Mouse (Mus musculus) kidney, embryonic 14.5 days (tissue): ENCODE data around the gene Olfr156. TPM values are rescaled to one million over a fixed set of nuclear protein-coding genes. Genes with fewer than 3 reads are reported as not detected.

Source experiments
- ATAC-seq: fragments of 200-750 bp; cut with Nextera tagmentation; 2 replicates; pipeline ENCODE4 v1.8.0; 2017; ENCODE audit warnings: moderate number of reproducible peaks, mild to moderate bottlenecking, moderate TSS enrichment, moderate library complexity; ENCODE audit not compliant: low FRiP score, low TSS enrichment
- H3K27ac ChIP-seq: fragments of 300-500 bp; sonication (generic); 2 replicates; pipeline ENCODE4 v1.5.1; 2014; ENCODE audit warnings: low read depth, mild to moderate bottlenecking, low read length, moderate library complexity, mixed read lengths
- H3K27me3 ChIP-seq: fragments of 300-500 bp; sonication (generic); 2 replicates; pipeline ENCODE4 v1.6.1; 2014; ENCODE audit warnings: mild to moderate bottlenecking, low read length; ENCODE audit not compliant: control insufficient read depth, insufficient read depth
- H3K36me3 ChIP-seq: fragments of 300-500 bp; sonication (generic); 2 replicates; pipeline ENCODE4 v1.6.1; 2014; ENCODE audit warnings: low read length, mixed read lengths; ENCODE audit not compliant: control insufficient read depth, insufficient read depth
- H3K4me1 ChIP-seq: fragments of 300-500 bp; sonication (generic); 2 replicates; pipeline ENCODE4 v1.6.1; 2014; ENCODE audit warnings: low read length, mixed read lengths; ENCODE audit not compliant: control insufficient read depth, insufficient read depth
- H3K4me2 ChIP-seq: fragments of 300-500 bp; sonication (generic); replicated peaks from 2 replicates; pipeline ENCODE4 v1.6.1; 2014; ENCODE audit warnings: low read depth, mild to moderate bottlenecking, low read length
- H3K4me3 ChIP-seq: fragments of 300-500 bp; sonication (generic); 2 replicates; pipeline ENCODE4 v1.5.1; 2014; ENCODE audit warnings: mild to moderate bottlenecking, low read length
- H3K9ac ChIP-seq: fragments of 300-500 bp; sonication (generic); 2 replicates; pipeline ENCODE4 v1.6.1; 2014; ENCODE audit warnings: low read depth, mild to moderate bottlenecking, low read length, moderate library complexity
- H3K9me3 ChIP-seq: fragments of 300-500 bp; sonication (generic); 2 replicates; pipeline ENCODE4 v1.6.1; 2016; ENCODE audit warnings: low read length; ENCODE audit not compliant: control insufficient read depth
- WGBS: fragments of 180-500 bp; shearing (Covaris S2); extraction: QIAGEN DNeasy Blood & Tissue Kit; methylation state at CpG from one replicate; pipeline ENCODE4 v1.1.7; 2014; 5-methylcytosine and 5-hydroxymethylcytosine counted together
- polyA plus RNA-seq: library from polyadenylated mRNA; unstranded; fragments of >200 nt; fragmentation: Nextera tagmentation; extraction: Ambion mirVana; gene quantifications from 2 replicates; pipeline ENCODE4 v1.2.1, GENCODE M21; 2014

Olfr156 gene
- polyA plus RNA-seq, 1 experiment from 2014 or later: not detected

DNA sequence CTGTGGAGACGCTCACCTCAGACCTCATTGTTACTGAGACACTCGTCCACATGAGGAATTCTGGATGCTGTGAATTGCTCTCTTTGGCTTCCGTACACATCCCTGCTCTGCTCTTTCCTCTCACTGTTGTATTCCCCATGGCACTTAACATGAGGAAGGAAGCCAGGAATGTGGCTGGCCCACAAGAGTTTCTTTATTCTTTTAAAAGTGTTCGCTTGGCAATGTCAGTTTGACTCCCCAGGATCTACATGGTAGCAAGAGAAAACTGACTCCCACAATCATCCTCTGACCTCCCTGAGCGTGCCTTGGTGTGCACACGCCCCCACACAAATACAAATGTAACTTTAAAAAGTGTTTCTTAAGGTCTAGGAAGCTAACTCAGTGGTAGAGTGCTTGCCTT lies 52.1 kb downstream of the Olfr156 start:
- Histone ChIP-seq H3K4me1 (no peaks in the 10 kb centered on the region), H3K9me3 (no peaks in the 10 kb centered on the region), H3K9ac (no peak overlapping the region), H3K4me3 (no peak overlapping the region), H3K27ac (no peak overlapping the region), H3K27me3 (no peaks in the 10 kb centered on the region), H3K36me3 (no peaks in the 10 kb centered on the region), H3K4me2 (no peak overlapping the region)
- 49% methylated on average over 6 of the region's 6 CpGs for WGBS
- ATAC-seq: no peak

DNA sequence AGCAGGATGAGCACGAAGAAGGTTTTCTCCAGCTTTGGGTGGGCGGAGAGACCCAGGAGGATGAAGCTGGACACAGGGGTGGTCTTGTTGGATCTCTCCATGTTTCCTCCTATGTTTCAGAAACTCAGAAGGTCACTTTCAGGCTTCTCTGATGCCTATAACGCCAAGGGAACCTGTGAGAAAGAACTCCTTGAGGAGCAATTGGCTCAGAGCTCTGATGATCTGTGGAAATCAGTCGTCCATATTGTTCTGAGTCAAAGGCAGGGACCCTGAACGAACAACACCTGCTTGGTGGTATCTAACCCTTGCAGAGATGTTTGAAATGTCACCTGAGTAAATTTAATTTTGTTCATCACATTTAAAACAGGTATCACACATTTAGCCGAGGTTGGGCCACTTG lies 52.8 kb downstream of the Olfr156 start, which contains the start of gene Olfr159:
TSS of gene Olfr159 (minus strand) at position 101 of the 400 bp plus-strand sequence.
- no peak within 1 kb of the TSS for H3K4me2 ChIP-seq
- no peak for ATAC-seq

More for the DNA sequence above, 52.8 kb downstream of the Olfr156 start, which contains the start of gene Olfr159:
- Histone ChIP-seq H3K4me1 (no peaks in the 10 kb centered on the region), H3K4me3 (no peak within 1 kb of the TSS), H3K27me3 (no peaks in the 10 kb centered on the region), H3K27ac (no peak within 1 kb of the TSS), H3K36me3 (no peaks in the 10 kb centered on the region), H3K9me3 (no peaks in the 10 kb centered on the region), H3K9ac (no peak within 1 kb of the TSS)
- 80% methylated on average over 6 of the region's 6 CpGs for WGBS

Other genes starting within 250 kb of the Olfr156 start
- gene Rgp1, start 245.2 kb downstream of the Olfr156 start, polyA plus RNA-seq: 27.9 and 34.4 TPM in 2 replicates
- gene Gba2, start 245.0 kb downstream of the Olfr156 start, polyA plus RNA-seq: 13.1 and 17.9 TPM in 2 replicates
- 0.63 and 1.0 TPM in 2 replicates for gene Msmp, start 239.4 kb downstream of the Olfr156 start, polyA plus RNA-seq
- 6.0 and 11.1 TPM in 2 replicates for gene Npr2, start 192.0 kb downstream of the Olfr156 start, polyA plus RNA-seq
- gene Spag8, start 170.3 kb downstream of the Olfr156 start, polyA plus RNA-seq: 0.93 and 1.3 TPM in 2 replicates
- gene Hint2, start 167.4 kb downstream of the Olfr156 start, polyA plus RNA-seq: 107 and 136 TPM in 2 replicates
- gene Tmem8b, start 154.9 kb downstream of the Olfr156 start, polyA plus RNA-seq: 2.6 and 3.2 TPM in 2 replicates
- gene Fam221b, start 154.8 kb downstream of the Olfr156 start, polyA plus RNA-seq: 2.6 and 3.7 TPM in 2 replicates
- gene Olfr70, start 123.1 kb downstream of the Olfr156 start, polyA plus RNA-seq: not detected in 2 replicates
- not detected in 2 replicates for gene Olfr71, start 113.6 kb downstream of the Olfr156 start, polyA plus RNA-seq
- 0.40 and 1.0 TPM in 2 replicates for gene Hrct1, start 96.7 kb downstream of the Olfr156 start, polyA plus RNA-seq
- 0.04 and 0.14 TPM in 2 replicates for gene Spaar, start 93.9 kb downstream of the Olfr156 start, polyA plus RNA-seq
- gene Olfr159, start 52.9 kb downstream of the Olfr156 start, polyA plus RNA-seq: not detected in 2 replicates
- not detected in 2 replicates for gene Olfr157, start 16.3 kb upstream of the Olfr156 start, polyA plus RNA-seq
- not detected in 2 replicates for gene Olfr155, start 27.7 kb upstream of the Olfr156 start, polyA plus RNA-seq
- 16.9 and 26.2 TPM in 2 replicates for gene Reck, start 51.6 kb upstream of the Olfr156 start, polyA plus RNA-seq
- 51.4 and 63.6 TPM in 2 replicates for gene Glipr2, start 133.5 kb upstream of the Olfr156 start, polyA plus RNA-seq
- not detected in 2 replicates for gene Ccin, start 159.6 kb upstream of the Olfr156 start, polyA plus RNA-seq
- 242 and 272 TPM in 2 replicates for gene Clta, start 180.6 kb upstream of the Olfr156 start, polyA plus RNA-seq